Mouse (Mus musculus) liver (tissue): ENCODE results near the gene Naxd.

ENCODE experiments used
- DNase-seq: peaks from one replicate; pipeline ENCODE4 v3.0.0-alpha.2; 2020; ENCODE audit warnings: mixed read lengths

Gene Naxd

DNA sequence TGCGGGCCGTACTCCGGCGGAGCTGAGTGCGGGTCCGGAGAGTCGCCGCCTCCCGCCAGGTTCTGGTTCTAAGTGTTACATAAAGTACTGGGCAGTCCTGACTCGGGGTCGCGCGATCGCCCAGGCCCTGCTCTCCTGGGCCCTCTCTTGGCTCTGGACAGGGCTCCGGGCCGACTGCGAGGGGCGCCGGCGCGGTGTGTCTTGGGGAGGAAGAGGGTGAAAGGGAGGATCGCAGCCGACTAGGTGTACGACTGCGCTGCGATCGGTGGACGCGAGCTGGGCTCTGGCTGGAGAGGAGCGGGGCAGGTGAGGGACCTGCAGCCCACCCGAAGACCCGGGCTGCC, 60.1 kb downstream of the Naxd start:
- DNase-seq = no peak

DNA sequence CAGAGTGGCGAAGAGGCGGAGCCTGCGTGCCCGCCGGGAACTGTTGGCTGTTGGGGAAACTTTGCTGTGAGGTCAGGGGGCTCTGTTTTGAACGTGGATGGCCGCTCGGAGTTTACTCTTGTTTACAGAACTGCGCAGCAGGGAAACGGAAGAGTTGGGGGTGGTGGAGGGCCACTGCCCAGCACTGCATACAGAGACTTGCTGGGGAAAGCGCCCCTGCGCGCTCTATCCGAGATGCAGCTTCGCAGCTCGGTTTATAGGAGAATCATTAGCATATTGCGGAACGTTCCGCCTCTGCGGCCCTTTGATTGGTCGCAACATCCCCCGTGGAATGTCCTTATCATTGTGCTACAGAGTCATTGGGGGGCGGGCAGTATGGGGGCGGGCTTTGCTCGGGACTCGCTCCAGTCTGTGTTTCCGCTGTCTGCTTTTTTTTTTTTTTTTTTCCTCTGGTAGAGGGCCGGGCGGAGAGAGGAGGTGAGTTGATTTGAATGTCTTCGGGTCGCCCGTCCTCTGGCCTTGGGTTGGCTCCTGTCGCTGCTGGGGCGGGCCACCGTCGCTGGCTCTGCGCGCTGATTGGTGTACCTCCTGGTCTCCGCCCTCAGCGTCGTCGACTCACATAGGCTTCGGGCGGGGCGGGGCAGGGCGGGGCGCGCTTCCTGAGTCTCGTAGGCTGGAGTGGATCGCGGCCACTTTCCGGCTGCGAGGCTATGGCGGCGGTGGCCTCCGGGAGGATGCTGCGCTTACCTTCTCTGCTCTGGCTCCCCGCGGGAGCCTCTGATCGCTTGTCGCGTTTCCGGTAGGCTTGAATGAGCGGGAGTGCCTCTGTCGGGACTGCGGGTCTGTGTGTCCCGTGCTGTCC, 60.7 kb downstream of the Naxd start:
- peak; percentile 99 for DNase-seq

DNA sequence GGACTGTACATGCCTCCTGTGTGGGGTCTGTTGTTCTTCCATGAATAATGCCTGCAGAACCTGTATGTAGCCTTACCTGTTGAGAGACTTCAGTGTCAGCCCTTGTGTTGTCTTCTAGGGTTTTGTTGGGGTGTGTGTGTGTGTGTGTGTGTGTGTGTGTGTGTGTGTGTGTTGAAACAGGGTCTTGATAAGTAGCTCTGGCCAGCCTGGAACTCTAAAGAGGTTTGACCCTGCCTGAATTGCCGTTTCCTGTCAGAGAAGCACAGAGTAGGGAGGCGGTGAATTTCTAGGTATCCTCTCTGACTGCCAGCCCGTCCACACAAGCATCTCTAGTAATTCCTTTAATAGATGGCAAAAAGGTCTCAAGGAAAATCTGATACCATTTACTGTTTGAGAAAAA, 62.2 kb downstream of the Naxd start:
- no peak for DNase-seq

DNA sequence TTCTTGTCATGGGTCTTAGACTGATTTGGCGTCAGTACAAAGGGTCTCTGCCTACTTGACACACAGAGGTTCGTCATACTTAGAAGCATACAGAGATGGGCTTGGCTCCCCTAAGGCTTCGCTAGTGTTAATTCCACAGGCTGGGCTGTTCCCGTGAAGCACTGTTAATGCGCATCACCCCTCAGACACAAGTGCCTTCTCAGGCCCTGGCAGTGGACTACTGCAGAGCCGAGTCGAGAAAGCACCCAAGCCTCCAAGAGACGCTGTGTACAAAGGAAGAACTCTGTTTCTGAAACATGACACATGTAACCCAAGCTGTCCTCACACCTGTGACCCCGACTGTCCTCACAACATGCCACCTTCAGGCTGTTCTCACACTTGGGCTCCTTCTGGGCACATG, 62.9 kb downstream of the Naxd start:
- DNase-seq = no peak

DNA sequence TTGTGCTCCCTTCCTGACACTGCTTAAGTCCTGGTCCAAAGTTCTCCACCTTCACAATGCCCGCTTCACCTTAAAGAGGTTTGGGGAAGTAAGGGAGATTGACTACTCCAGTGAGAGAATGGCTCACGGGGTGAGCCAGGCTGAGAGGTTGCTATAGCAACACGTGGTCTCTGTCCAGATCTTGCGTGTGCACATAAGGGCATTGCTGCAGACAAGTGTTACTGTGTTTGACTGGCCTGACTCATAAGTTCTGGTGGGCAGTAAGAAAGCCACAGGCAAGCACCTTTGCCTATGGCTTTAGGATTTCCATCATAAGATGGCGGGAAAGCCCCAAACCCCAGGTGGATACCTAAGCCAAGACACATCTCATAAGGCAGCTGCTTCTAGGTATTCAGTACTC, 66.9 kb downstream of the Naxd start:
- no peak for DNase-seq
